Mouse (Mus musculus) hindbrain, embryonic 16.5 days (tissue): Measurements from ENCODE around the gene Tmem274. TPM values are rescaled to one million over a fixed set of nuclear protein-coding genes. Genes with fewer than 3 reads are reported as not detected.

Source experiments
- ATAC-seq: fragments of 200-750 bp; cut with Nextera tagmentation; 2 replicates; pipeline ENCODE4 v1.8.0; 2017; ENCODE audit warnings: moderate TSS enrichment, moderate library complexity
- H3K27ac ChIP-seq: fragments of 300-500 bp; sonication (generic); 2 replicates; pipeline ENCODE4 v1.5.1; 2014; ENCODE audit warnings: low read depth, mild to moderate bottlenecking, control low read depth, low read length, moderate library complexity
- H3K27me3 ChIP-seq: fragments of 300-500 bp; sonication (generic); replicated peaks from 2 replicates; pipeline ENCODE4 v1.6.1; 2014; ENCODE audit warnings: low read length; ENCODE audit not compliant: control insufficient read depth, insufficient read depth
- H3K36me3 ChIP-seq: fragments of 300-500 bp; sonication (generic); 2 replicates; pipeline ENCODE4 v1.6.1; 2014; ENCODE audit warnings: mild to moderate bottlenecking, low read length, moderate library complexity, mixed read lengths; ENCODE audit not compliant: control insufficient read depth, insufficient read depth
- H3K4me1 ChIP-seq: fragments of 300-500 bp; sonication (generic); 2 replicates; pipeline ENCODE4 v1.6.1; 2014; ENCODE audit warnings: low read depth, low read length; ENCODE audit not compliant: control insufficient read depth, insufficient read depth
- H3K4me2 ChIP-seq: fragments of 300-500 bp; sonication (generic); 2 replicates; pipeline ENCODE4 v1.6.1; 2014; ENCODE audit warnings: mild to moderate bottlenecking, low read length, control low read depth, moderate library complexity
- H3K4me3 ChIP-seq: fragments of 300-500 bp; sonication (generic); 2 replicates; pipeline ENCODE4 v1.5.1; 2014; ENCODE audit warnings: mild to moderate bottlenecking, low read length, control low read depth, moderate library complexity
- H3K9ac ChIP-seq: fragments of 300-500 bp; sonication (generic); 2 replicates; pipeline ENCODE4 v1.6.1; 2014; ENCODE audit warnings: low read depth, mild to moderate bottlenecking, control low read depth, low read length, moderate library complexity
- H3K9me3 ChIP-seq: fragments of 300-500 bp; sonication (generic); 2 replicates; pipeline ENCODE4 v1.6.1; 2014; ENCODE audit warnings: mild to moderate bottlenecking, low read length, moderate library complexity; ENCODE audit not compliant: control insufficient read depth
- WGBS: fragments of 180-500 bp; shearing (Covaris S2); extraction: QIAGEN DNeasy Blood & Tissue Kit; methylation state at CpG from one replicate; pipeline ENCODE4 v1.1.7; 2014; 5-methylcytosine and 5-hydroxymethylcytosine counted together
- polyA plus RNA-seq: library from polyadenylated mRNA; unstranded; fragments of >200 nt; fragmentation: Nextera tagmentation; extraction: Ambion mirVana; gene quantifications from 2 replicates; pipeline ENCODE4 v1.2.1, GENCODE M21; 2015

Tmem274 gene
- polyA plus RNA-seq, 1 experiment from 2014 or later, result not detected

DNA sequence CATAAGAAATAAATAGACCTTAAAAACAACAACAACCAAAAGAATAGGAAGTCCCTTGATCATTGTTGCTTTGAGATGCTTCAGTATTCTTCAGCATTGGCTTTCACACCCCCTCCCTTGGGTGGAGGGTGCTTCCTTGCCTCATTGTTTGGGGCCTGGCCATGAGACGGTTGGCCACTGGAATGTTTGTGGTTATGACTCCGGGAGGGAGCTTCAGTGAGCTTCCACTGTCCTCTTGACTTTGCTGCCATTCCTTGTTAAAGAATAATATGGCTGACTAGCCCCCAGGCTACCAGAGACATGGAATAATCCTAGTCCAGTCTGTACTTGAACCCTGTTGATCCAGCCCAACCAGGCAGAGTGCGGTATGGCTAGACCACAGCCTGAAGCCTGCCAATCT lies 29.7 kb downstream of the Tmem274 start:
- Histone ChIP-seq H3K27me3 (no peaks in the 10 kb centered on the region), H3K9ac (no peak overlapping the region), H3K27ac (no peak overlapping the region), H3K4me3 (no peak overlapping the region), H3K36me3 (no peaks in the 10 kb centered on the region), H3K4me1 (0 out of 2 replicates have a peak, but pooled peaks cover 2% of the 10 kb centered on the region), H3K4me2 (no peak overlapping the region), H3K9me3 (no peaks in the 10 kb centered on the region)
- no peak for ATAC-seq
- WGBS, result 94% methylated on average over 3 of the region's 3 CpGs

DNA sequence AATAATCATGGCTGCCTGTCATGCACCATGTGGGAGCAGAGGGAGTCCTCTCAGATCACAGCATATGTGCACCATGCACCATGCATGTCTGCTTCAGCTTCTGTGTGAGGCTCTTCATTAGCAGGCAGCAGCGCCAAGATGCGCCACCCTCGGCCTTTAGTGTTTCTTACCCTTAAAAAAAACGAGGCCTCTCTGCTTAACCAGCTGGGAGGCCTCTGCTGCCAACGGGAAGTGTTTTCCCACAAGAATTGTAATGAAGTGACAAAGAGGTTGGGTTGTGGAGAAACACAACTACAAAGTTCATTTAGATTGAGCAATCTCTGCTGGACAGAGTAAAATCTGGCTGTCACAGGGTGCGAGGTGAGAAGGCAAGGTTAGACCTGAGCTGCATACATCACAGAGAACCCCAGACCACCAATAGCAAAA lies 34.1 kb downstream of the Tmem274 start:
- no peak overlapping the region for H3K9ac ChIP-seq
- H3K4me2 ChIP-seq, result no peak overlapping the region
- H3K36me3 ChIP-seq, result no peaks in the 10 kb centered on the region
- no peak for ATAC-seq
- H3K27ac ChIP-seq, result peak overlapping the region; percentile 40; the same call in 1 of the 2 replicates
- H3K4me1 ChIP-seq, result 0 out of 2 replicates have a peak, but pooled peaks cover 2% of the 10 kb centered on the region
- no peaks in the 10 kb centered on the region for H3K27me3 ChIP-seq
- H3K9me3 ChIP-seq, result no peaks in the 10 kb centered on the region
- 22% methylated on average over 6 of the region's 6 CpGs for WGBS
- H3K4me3 ChIP-seq, result no peak overlapping the region

DNA sequence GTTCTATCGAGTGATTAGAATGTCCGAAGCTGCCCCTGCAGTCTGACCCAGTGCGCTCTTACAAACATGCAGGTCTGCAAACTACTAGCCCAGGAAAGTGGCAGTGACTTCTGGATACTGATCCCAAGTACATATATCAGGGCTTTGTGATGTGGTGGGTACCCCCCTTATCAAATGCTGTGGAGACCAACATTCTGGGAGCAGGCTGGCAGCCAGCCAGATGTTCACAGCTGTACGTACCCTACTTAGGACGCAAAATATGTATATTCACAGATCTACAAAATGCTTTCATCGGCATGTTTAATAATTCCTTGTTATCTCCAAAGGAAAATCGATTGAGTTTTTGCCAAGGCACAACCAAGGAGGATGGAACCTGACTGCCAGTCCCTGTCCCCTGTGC lies 34.9 kb downstream of the Tmem274 start:
- WGBS, result 74% methylated on average over 7 of the region's 7 CpGs
- Histone ChIP-seq H3K4me1 (0 out of 2 replicates have a peak, but pooled peaks cover 2% of the 10 kb centered on the region), H3K4me2 (no peak overlapping the region), H3K36me3 (no peaks in the 10 kb centered on the region), H3K27me3 (no peaks in the 10 kb centered on the region), H3K4me3 (no peak overlapping the region), H3K9me3 (no peaks in the 10 kb centered on the region), H3K27ac (no peak overlapping the region), H3K9ac (no peak overlapping the region)
- no peak for ATAC-seq

DNA sequence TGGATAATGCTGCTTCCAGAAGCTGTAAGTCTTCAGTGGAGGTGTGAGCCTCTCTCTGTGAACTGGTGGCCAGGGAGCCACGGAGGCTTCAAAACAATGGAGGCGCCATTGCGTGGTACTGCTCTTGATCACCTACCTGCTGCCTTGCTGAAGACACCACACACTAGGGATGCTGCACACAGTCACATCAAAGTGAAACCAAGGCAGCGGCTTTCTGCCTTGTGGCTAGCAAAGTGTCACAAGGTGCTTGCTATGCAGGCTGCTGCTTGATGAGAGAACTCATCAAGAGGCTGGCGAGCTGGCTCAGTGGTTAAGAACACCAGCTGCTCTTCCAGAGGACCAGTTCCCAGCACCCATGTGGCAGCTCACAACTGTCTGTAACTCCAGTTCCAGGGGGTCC lies 38.5 kb downstream of the Tmem274 start:
- H3K9ac ChIP-seq, result no peak overlapping the region

DNA sequence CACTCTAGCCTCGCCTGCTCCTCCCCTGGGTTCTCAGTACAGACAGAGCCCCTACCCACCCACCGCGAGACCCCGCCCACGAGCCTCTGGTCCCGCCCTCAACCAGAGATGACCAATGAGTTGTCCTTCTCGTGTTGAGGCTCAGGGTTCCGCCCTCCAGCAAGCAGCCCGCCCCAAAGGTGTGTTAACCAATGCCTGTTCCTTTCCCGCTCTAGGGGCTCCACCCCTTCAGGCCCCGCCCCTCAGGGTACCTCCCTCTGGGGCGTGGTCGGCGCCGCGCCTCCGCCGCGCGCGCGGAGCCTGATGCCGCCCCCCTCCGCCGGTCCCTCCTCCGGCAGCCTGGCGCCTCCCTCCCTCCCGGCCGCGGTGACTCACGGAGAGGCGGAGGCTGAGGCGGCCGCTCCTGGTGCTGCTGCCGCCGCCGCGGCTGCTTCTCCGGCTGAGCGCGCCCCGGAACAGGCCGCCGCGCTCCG lies 40.7 kb downstream of the Tmem274 start, which contains the start of gene Ctnnbip1:
Gene Ctnnbip1 (plus strand): TSS at position 369 of the 473 bp plus-strand sequence.
- H3K27ac ChIP-seq, result peak within 1 kb of the TSS; percentile 66; the same call in 1 of the 2 replicates
- H3K4me1 ChIP-seq, result peaks cover 8% of the 10 kb centered on the region
- H3K27me3 ChIP-seq, result no peaks in the 10 kb centered on the region
- under 1% methylated on average over 44 of the region's 46 CpGs for WGBS
- peak within 1 kb of the TSS; percentile 80 for H3K4me3 ChIP-seq
- peak within 1 kb of the TSS; percentile 72 for H3K4me2 ChIP-seq
- peak within 1 kb of the TSS; percentile 87 for H3K9ac ChIP-seq
- H3K9me3 ChIP-seq, result no peaks in the 10 kb centered on the region
- peak; percentile 99 for ATAC-seq
- H3K36me3 ChIP-seq, result no peaks in the 10 kb centered on the region

More for the DNA sequence above, 38.5 kb downstream of the Tmem274 start:
- H3K4me3 ChIP-seq, result no peak overlapping the region
- no peaks in the 10 kb centered on the region for H3K36me3 ChIP-seq
- WGBS, result 91% methylated on average over 5 of the region's 5 CpGs
- H3K9me3 ChIP-seq, result no peaks in the 10 kb centered on the region
- peaks cover 10% of the 10 kb centered on the region for H3K4me1 ChIP-seq
- H3K27ac ChIP-seq, result no peak overlapping the region
- no peak overlapping the region for H3K4me2 ChIP-seq
- ATAC-seq, result no peak
- H3K27me3 ChIP-seq, result no peaks in the 10 kb centered on the region

DNA sequence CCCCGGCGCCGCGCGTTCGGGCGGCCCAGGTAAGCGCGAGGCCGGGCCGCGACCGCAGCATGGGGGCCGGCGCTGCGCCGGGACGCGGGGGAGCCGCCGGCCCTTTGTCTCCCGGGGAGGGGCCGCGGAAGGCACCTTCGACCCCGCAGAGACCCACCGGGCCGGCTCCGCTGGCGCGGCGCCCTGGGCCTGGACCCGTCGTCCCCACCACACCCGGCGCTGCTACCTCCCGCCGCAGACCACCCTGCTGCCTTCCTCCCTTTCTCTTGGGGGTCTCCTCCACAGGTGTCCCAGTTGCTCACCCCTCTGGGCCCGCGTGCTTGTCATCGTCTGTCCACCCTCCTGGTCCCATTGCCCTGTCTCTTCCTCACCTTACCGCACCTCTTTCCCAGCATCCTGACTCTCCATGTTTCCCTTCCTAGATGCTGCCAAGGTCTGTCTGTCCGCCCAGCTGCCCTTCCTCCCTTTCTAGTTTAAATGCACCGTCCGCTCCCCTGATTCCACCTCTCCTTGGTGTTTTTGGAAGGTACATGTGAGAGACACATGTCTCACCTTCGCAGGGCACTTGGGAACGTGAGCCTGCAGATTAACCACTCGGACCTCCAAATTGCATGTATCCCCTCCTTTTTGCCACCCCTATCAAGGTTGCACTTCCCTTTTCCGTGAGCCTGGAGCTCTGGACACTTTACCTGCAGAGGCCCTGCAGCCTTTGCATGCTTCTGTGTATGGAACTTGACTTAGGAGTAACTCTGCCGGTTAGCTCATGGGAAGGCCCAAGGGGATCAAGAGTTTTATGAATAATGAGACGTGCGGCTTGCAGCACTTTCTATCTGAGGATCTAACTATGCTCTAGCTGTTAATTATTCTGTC lies 41.4 kb downstream of the Tmem274 start:
- WGBS, result 3% methylated on average over 30 of the region's 52 CpGs
- no peaks in the 10 kb centered on the region for H3K27me3 ChIP-seq
- H3K4me1 ChIP-seq, result peaks cover 8% of the 10 kb centered on the region
- peak; percentile 12; the same call in 1 of the 2 replicates for ATAC-seq
- peak overlapping the region; percentile 87 for H3K9ac ChIP-seq
- H3K4me2 ChIP-seq, result peak overlapping the region; percentile 72
- no peaks in the 10 kb centered on the region for H3K36me3 ChIP-seq
- no peaks in the 10 kb centered on the region for H3K9me3 ChIP-seq
- H3K27ac ChIP-seq, result peak overlapping the region; percentile 66; the same call in 1 of the 2 replicates
- peak overlapping the region; percentile 80 for H3K4me3 ChIP-seq

DNA sequence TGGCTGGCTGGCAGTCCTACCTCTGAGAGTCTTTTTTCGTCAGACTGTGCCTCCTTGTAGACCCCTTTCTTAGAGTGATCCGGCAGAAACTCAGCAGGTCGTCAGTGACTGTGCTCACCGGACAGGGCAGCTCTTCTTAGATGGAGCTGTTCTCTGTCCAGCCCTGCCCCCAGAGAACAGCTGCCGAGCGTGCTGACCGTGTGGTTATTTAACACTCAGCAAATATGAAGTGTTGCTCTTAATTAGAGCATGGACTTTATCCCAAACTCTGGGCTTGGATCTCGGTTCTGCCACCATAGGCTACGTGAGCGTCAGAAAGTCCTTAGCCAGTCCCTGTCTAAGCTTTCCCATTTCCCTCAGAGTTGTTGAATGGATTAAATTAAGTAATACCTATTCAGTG lies 44.1 kb downstream of the Tmem274 start:
- H3K9ac ChIP-seq, result no peak overlapping the region

DNA sequence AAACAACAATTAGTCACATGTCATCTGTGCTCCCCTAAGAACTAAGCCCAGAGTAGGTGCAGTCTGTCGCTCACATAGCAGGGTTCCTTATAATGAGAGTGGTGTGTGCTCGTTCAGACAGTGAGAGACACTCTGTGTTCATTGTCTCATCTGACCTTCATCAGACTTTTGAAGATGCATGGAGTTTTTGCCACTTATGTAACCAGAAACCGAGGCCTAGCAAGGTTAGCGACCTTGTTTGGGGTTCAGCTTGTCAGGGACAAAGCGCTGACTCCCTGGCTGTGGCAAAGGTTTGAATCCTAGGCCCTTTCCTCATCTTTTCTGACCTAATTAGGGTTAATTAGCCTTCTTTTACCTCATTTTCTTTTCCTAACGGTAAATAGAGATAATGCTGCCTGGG lies 46.8 kb downstream of the Tmem274 start:
- H3K4me3 ChIP-seq, result no peak overlapping the region
- no peak overlapping the region for H3K4me2 ChIP-seq
- no peaks in the 10 kb centered on the region for H3K36me3 ChIP-seq
- 68% methylated on average over 6 of the region's 6 CpGs for WGBS
- no peak for ATAC-seq
- H3K27ac ChIP-seq, result no peak overlapping the region
- no peaks in the 10 kb centered on the region for H3K27me3 ChIP-seq
- H3K4me1 ChIP-seq, result peaks cover 17% of the 10 kb centered on the region
- no peaks in the 10 kb centered on the region for H3K9me3 ChIP-seq
- H3K9ac ChIP-seq, result no peak overlapping the region

More for the DNA sequence above, 44.1 kb downstream of the Tmem274 start:
- Histone ChIP-seq H3K4me1 (peaks cover 14% of the 10 kb centered on the region), H3K27ac (no peak overlapping the region), H3K36me3 (no peaks in the 10 kb centered on the region), H3K27me3 (no peaks in the 10 kb centered on the region), H3K4me2 (no peak overlapping the region), H3K4me3 (no peak overlapping the region), H3K9me3 (no peaks in the 10 kb centered on the region)
- WGBS, result 67% methylated on average over 10 of the region's 10 CpGs
- no peak for ATAC-seq

DNA sequence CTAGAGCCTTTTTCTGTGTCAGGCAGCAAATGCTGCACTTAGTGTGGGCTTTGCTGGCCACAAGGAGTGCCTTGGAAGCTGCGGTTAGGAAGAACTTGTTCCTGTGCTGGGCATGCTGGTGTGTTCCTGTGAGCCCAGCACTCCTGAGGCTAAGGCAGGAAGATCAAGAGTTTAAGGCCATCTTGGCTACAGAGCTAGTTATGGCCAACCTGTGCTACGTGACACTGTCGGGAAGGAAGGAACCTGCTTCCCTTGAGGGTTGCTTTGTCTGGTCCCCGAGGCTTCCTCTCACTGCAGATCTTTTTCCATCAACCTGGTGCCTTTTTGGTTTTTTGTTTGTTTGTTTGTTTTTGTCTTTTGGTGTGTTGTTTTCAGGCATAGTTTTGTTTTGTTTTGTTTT lies 48.0 kb downstream of the Tmem274 start:
- no peak overlapping the region for H3K9ac ChIP-seq
- no peak overlapping the region for H3K4me2 ChIP-seq
- ATAC-seq, result no peak
- no peaks in the 10 kb centered on the region for H3K36me3 ChIP-seq
- no peak overlapping the region for H3K4me3 ChIP-seq
- no peaks in the 10 kb centered on the region for H3K9me3 ChIP-seq
- H3K27me3 ChIP-seq, result no peaks in the 10 kb centered on the region
- 87% methylated on average over 4 of the region's 4 CpGs for WGBS
- no peak overlapping the region for H3K27ac ChIP-seq
- peaks cover 12% of the 10 kb centered on the region for H3K4me1 ChIP-seq
